Mouse (Mus musculus): ENCODE measurements around the gene Trim47. TPM values are rescaled to one million over a fixed set of nuclear protein-coding genes. Genes with fewer than 3 reads are reported as not detected.

The Trim47 gene
- total RNA-seq, 2 experiments from 2014 or later = 48.1 to 48.8 TPM

GRCm38 (mm10) chr11:116089545-116089944, 37.5 kb downstream of the Trim47 start:
- DNase-seq (ENCODE audit: low spot score in 2 of 2) = no peak

GRCm38 (mm10) chr11:116088741-116089394, 38.1 kb downstream of the Trim47 start:
- DNase-seq (ENCODE audit: low spot score in 2 of 2) = no peak

- no peak for DNase-seq (ENCODE audit: low spot score in 2 of 2)
These were observed 38.8 kb downstream of the Trim47 start for GRCm38 (mm10) chr11:116088188-116088587.

GRCm38 (mm10) chr11:116087194-116088130, 39.5 kb downstream of the Trim47 start:
- peak; percentile 81 to 90 for DNase-seq (ENCODE audit: low spot score in 2 of 2)

GRCm38 (mm10) chr11:116086258-116087193, 40.5 kb downstream of the Trim47 start, which contains the start of gene Wbp2:
TSS of gene Wbp2 (minus strand) at chr11:116086995.
- peak; percentile 92 to 97 for DNase-seq (ENCODE audit: low spot score in 2 of 2)

GRCm38 (mm10) chr11:116084166-116084565, 42.8 kb downstream of the Trim47 start:
- no peak for DNase-seq (ENCODE audit: low spot score in 2 of 2)

GRCm38 (mm10) chr11:116083096-116083672, 43.8 kb downstream of the Trim47 start:
- DNase-seq (ENCODE audit: low spot score in 2 of 2) = no peak

GRCm38 (mm10) chr11:116081081-116081480, 45.9 kb downstream of the Trim47 start:
- no peak for DNase-seq (ENCODE audit: low spot score in 2 of 2)

GRCm38 (mm10) chr11:116079511-116079910, 47.5 kb downstream of the Trim47 start:
- DNase-seq (ENCODE audit: low spot score in 2 of 2) = no peak

- DNase-seq (ENCODE audit: low spot score in 2 of 2) = no peak
These were observed 48.2 kb downstream of the Trim47 start for GRCm38 (mm10) chr11:116078676-116079320.

- peak in 1 of 2 experiments; percentile 57 for DNase-seq (ENCODE audit: low spot score in 2 of 2)
These were observed 48.8 kb downstream of the Trim47 start for GRCm38 (mm10) chr11:116078221-116078620.

GRCm38 (mm10) chr11:116077446-116078204, 49.4 kb downstream of the Trim47 start, which contains the start of gene Unc13d:
TSS of gene Unc13d (minus strand) at chr11:116077961.
- DNase-seq (ENCODE audit: low spot score in 2 of 2) = no peak

- no peak for DNase-seq (ENCODE audit: low spot score in 2 of 2)
These were observed 50.2 kb downstream of the Trim47 start for GRCm38 (mm10) chr11:116076836-116077235.

- DNase-seq (ENCODE audit: low spot score in 2 of 2) = no peak
These were observed 50.8 kb downstream of the Trim47 start for GRCm38 (mm10) chr11:116076266-116076540.

- DNase-seq (ENCODE audit: low spot score in 2 of 2) = no peak
These were observed 51.3 kb downstream of the Trim47 start for GRCm38 (mm10) chr11:116075539-116076265.

- no peak for DNase-seq (ENCODE audit: low spot score in 2 of 2)
These were observed 52.5 kb downstream of the Trim47 start for GRCm38 (mm10) chr11:116074436-116074991.

- DNase-seq (ENCODE audit: low spot score in 2 of 2) = no peak
These were observed 54.4 kb downstream of the Trim47 start for GRCm38 (mm10) chr11:116072608-116073007.

- DNase-seq (ENCODE audit: low spot score in 2 of 2) = no peak
These were observed 55.5 kb downstream of the Trim47 start for GRCm38 (mm10) chr11:116071510-116071909.
